Mouse (Mus musculus) mouse embryonic stem cell (cell line): ENCODE measurements around the gene Sri.

Experiments used
- in situ Hi-C, 2 experiments: fragments of 300-500 bp; cut with MboI; formaldehyde crosslinking; loops; 1 replicate in 1 of 2; 3 replicates in 1 of 2; pipeline ENCODE4 v1.14.3; 2019 to 2020; ENCODE audit warnings: low sequenced_read_pairs in 2 of 2, low pct_unique_long_range_greater_than_20kb in 1 of 2, mixed read lengths in 1 of 2; ENCODE audit not compliant: unreplicated experiment in 1 of 2

The Sri gene

DNA sequence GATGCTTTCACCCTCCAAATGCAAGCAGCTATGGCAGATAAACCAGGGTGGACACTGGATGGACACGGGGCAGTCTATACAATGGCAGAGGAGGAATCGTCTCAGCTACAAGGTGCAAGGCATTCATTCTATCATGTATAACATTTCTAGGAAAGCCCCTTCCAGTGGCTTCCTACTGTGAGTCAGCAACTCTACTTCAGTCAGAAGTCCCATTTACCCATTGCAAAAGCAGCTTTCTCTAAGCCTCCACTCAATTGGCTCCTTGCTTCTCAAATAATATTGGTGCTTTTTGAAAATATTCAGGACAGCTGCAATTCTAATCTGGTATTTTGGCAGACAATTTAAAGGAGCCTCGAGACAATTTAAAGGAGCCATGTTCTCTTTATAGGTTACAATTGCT is 42.3 kb downstream of the Sri start:
- in situ Hi-C loops, result no loop called here

DNA sequence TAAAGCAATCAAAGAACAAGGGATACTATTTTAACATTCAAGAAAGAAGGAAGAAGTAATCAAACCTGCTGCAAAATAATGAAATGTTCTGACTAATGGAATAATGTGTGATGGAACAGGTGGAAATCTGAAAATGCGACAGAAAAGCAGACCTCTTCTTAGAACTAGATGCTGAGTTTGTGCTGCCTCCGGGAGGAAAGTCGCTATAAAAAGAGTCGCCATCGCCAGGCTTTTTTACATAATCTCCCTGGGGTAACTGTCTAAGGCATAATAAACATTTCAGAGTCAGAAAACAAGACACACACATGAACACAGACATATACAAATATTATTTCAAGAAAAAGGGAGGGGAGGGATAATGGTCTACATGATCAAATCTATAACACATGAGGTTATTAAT is 49.0 kb downstream of the Sri start:
- in situ Hi-C loops, result no loop called here

DNA sequence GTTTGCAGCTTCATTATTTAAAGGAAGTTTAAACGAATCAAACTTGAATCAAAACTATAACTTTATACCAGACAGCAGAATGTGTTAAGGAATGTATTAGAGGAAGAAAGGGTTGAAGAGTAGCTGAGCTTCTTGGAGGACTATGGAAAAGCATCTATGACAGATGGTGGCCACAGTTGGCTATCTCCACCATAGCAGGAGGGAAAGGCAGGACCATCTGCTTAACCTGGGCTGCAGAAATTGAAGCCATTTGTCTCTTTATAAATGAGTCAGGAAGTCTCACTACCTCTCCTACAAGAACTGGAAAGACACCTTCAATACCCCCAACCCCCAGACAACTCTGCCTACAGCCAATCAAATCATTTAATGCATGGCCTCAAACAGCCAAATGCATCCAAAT is 49.8 kb downstream of the Sri start:
- in situ Hi-C loops, result no loop called here

DNA sequence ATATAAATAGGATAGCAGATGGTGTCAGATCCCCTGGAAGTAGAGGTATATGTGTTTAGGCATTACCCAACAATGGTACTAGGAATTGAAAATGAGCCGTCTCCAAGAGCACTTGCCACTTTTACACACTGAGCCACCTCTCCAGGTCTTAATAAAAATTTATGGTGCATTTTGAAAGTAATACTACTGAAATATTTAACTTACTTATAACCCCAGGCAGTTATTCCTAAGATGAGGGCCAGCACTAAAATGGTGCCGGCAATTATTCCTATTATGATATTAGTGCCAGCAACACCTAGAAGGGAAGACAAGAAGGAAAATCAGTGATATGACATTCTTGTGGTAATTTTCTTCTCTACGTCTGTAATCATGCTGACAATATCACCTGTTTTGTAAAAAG is 65.8 kb downstream of the Sri start:
- in situ Hi-C loops, result no loop called here

DNA sequence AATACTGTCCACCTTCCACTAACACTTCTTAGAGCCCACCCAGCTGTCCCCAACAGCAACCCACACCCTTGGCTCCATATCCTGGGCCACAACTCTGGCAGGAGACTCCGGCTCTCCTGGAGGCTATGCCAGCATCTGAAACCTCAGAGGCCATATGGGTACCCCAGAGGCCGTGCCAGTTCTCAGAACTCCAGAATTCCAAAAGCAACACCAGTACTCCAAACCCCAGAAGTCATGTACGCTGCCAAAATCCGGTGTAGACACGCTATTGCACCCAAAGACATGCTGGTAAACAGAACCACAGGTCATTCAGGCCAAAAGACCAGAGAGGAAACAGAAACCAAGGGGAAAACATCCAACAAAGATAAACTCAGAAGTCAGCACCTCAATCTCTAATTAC is 66.4 kb downstream of the Sri start:
- in situ Hi-C loops, result no loop called here

DNA sequence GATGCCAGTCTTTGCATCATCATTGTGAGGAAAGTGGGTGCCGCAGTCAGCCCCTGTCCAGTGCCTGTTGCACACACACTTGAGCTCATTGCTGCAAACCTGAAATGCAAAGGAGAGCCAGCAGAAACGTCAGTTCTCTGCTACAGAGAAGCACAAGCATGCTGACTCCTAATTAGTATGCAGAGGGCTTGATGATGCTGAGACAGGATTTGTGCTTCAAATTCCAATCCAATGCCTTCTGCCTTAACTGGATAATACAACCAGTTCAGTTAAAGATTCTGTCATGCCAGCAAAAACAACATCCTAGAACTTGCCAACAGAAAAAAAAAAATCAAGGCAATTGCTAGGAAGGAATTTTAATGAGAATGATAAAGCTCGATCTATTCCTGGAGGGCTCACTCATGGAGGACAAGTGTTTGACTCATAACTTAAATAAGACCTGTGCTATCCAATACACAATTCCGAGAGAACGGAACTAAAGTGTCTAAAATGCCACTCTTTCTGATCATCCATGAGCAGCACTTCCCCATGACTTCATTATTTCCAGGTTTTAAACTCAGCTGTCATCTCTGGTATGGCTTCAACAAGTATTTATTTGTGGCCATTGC is 70.8 kb downstream of the Sri start:
- in situ Hi-C loops, result no loop called here
